Mouse (Mus musculus) 3134 (cell line): Measurements from ENCODE around the gene Cercam.
A peak's percentile ranks its signal among the peaks of the same experiment; 100 is the strongest.
"Not testable (repeated sequence)": the region's sequence is repeated elsewhere in the genome, so short reads cannot be mapped to it uniquely, and the experiment has no call there.

ENCODE experiments used
- DNase-seq: peaks from one replicate; pipeline ENCODE4 v3.0.0-alpha.2; 2011; ENCODE audit warnings: low spot score; ENCODE audit not compliant: insufficient read length; ENCODE audit errors: extremely low read depth

Cercam gene

DNA sequence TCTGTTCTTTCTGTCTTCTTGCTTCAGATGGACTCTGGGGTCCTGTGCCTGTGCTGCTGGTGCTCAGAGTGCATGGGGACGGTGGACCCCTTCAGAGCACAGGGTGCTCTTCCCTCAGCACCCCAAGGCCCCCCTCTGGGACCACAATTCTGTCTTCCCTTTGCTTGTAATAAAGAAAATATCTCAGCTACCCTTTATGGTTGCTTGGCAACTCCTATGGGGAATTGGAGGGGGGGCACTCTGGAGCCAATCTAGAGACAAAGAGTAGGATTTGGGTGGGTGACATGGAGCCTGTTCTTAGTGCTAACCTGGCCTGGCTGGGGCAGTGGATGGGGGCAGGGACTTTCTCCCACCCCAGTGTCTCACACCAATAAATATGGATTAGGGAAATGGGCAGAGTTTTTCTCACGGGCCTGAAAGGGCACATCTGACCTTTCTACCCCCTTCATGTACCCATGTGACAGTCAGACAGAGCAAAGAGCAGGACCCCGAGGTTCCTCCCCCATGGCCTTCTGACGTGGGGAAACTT lies 15.9 kb upstream of the Cercam start:
- no peak for DNase-seq

DNA sequence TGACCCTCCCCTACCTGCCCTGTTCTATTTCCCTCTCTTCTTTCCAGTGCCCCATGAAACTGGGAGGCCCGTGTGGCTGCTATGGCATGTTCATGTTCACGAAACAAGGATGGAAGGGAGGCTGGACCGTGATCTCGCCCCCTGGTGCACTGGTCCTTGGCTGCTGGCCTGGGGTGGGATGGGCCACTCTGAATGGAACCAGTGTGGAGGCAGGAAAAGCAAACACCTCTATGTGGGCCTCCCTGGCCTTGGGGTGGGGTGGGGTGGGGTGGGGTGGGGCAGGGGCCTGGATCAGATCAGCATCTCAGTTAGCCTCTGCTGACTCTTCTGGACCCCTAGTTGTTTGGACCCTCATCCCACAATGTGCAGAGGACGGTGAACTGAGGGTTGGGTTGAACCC lies 15.2 kb upstream of the Cercam start:
- DNase-seq: no peak

DNA sequence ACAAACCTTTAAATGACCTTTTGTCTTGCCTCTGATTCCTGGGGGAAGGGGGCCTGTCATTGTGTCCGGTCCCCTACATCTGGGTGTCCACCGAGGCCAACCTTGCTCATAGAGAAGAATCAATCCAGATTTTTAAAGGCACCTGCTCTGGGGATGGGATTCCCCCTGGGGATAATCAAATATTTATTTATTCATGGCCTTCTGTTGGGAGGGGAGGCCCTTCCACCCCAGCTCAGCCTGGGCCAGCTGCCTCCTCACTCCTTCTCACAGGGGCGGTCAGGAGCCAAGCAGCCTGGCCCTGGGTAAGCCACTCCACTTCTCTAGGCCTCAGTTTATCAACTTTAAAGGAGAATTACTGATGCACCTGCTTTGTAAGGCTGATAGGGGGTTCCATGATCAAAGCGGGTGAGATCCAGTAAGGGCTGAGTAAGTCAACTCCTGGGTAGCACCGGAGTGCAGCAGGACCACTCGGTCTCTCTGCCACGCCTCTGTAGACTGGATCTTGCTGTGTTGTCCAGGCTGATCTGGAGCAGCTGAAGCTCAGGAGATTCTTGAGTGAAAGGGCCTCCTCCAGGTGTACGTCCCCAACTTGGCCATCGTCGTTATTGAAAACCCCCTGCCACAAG lies 13.3 kb upstream of the Cercam start:
- DNase-seq: no peak

DNA sequence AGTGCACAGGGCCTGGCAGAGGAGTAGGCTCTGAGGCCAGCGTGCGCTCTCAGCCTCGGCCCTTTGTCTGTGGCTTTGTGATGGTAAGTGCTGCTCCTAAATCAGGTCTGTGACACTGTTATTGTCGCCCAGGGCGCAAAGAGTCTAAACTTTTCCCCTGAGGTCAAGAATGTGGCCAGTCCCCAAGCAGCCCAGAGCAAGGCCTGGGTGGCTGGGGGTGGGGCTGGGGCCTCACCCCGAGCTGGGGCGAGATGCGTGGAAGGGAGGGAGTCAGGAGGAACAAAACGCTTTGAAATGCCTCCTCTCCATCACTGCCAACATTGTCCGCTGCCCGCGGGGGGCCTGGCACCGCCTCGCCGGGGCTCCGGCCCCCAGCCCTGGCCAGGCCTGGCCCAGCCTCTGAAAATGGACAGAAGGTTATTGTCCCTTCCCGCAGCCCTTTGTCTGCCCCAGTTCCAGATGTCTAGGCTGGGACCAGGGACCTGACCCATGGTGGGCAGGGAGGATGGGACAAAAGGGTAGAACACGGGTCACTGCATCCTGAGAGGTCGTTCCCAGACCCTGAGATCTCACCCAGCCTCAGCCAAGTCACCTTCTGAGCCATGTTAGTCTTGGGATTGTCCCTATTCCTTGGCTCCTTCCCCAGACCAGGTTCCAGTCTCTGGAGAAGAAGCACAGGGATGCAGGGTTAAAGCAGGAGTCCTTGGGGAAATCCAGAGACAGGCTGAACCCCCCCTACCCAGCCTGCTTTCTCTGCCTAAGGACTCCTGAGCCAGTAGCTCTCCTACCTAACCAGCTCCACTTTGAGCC lies 12.3 kb upstream of the Cercam start:
- DNase-seq: no peak

DNA sequence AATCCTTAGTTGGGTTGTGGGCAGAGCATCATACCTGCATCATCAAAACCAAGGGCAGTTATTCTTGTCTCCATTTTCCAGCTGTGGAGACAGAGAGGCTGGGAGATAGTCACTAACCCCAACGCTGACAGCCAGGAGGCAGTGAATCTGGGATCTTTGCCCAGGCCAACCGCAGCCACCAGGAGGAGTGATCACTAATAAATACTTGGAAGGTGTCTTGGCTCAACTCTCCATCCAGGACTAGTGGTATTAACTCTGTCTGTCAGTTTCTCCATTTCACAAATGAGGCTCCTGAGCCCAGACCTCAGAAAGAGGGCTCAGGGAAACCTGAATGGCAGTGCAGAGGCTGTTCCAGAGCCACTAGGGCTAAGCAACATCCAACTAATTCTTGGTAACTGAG lies 11.6 kb upstream of the Cercam start:
- DNase-seq: peak; percentile 57

DNA sequence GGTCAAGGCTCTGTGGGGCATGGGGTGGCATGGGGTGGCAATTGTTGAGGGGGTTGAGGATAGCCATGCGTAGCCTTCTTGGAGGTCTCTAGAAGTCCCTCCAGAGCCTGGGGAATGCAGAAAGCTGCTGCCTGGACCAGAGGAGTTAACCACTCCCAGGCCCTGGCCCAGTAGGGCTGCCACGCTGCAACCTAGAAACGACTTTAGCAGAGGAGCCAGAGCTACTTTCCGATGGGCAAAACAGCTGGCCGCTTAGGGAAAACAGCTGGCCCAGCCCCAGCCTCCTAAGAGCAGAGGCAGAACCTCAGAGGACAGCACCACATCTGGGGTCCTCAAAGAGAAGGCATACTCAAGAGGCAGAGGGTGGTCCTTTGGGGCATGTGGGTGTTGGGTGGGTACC lies 11.0 kb upstream of the Cercam start:
- no peak for DNase-seq

DNA sequence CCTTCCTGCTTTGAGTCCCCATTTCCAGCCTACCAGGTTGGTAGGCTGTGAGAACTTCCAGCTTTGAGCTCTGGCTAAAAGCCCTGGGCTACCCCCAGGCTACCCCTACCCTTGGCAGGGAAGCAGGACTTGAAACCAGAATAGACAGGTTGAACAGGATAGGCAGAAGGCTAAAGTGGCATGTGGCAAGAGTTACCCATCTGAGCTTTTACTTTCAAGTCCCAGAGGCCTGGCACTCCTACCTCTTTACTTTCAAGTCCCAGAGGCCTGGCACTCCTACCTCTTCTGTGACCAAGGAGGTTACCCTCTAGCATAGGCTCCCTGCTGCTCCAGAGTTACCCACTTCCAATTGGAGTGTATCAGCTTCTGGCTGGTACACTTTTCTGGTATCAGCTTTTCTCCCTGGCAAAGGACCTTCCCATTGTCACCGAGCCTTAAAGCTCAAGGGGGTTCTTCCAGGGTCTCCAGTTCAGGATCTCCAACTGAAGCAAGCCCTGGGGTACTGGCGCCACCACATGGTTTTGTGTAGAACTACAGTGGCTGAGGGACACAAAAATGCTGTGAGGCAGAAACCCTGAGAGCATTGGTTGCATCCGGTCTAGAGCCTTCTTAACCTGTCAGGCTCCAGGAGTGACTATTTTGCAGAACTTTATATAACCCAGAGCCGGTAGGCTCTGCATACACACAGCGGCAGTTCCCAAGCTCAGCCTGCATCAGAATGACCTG lies 10.1 kb upstream of the Cercam start:
- DNase-seq: no peak

DNA sequence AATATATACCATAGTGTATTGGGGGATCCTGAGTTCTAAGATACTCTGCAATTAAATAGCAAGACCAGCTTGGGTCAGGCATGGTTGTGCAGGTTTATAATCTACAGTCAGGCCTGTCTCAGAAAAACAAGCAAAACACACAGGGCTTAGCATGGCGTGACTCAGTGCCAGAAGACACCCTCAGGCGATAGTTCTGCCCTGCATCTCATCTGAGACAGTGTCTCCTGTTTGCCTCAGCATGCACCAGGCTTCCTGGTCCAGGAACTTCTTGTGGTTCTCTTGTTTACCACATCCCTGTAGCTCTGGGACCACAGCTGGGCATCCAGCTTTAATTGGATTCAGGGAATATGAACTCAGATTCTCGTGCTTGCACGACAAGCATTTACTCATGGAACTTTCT lies 3.8 kb upstream of the Cercam start:
- DNase-seq: peak; percentile 56

DNA sequence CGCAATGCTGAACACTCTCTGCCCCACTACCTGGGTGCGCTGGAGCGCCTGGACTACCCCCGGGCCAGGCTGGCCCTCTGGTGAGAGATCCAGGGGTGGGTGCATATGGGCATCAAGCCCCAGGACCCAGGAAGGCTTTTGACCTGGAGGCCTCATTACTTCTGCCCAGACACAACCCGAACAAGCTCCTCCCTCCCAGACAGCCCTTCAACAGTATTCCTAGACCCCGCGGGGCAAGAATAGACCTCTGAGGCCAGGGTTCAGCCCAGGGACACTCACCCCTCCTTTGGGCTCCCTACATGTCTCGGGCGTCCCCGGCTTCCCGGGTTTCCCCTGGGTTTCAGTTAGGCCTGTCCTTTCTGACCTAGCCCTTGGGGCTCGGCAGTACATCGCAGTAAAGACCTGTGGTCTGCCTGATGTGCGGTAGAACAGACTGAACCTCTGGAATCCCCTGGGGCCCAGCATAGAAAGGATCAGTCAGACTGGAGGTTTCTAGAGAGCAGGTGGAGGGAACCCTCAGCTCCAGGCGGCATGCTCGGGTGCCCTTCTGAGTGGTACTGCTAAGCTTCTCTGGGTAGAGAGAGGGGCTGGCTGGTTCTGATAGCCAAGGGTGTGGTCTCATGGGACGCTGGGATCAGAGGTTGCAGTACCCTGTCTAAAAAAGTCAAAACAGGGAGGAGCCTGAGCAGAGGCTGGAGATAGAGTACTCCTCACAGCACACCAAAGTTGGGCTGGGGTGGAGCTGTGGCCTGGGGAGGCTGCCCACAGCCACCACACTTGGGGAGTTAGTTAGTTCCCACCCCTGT lies 885 bp downstream of the Cercam start:
- no peak for DNase-seq

DNA sequence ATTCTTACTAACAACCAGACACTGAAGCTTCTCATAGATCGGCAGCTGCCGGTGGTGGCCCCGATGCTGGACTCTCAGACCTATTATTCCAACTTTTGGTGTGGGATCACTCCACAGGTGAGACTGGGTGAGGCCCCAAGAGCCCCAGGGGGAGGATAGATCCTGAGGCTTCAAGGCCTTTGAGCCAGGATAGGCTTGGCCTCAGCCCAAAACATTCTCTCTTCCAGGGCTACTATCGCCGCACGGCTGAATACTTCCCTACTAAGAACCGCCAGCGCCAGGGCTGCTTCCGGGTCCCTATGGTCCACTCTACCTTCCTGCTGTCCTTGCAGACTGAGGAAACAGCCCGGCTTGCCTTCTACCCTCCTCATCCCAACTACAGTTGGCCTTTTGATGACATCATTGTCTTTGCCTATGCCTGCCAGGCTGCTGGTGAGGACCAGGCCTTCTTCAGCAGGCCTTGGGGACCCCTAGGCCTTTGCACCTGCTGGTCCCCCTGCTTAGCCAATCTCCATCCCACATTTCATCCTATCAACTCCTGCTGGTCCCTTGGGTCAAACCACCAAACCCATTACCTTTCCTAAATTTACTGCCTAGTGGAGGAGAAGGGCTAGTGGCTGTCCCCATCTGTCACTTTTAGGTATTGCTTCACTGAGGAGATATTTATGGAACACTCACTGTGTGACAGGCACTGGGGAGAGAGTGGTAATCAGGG lies 3.8 kb downstream of the Cercam start:
- no peak for DNase-seq

DNA sequence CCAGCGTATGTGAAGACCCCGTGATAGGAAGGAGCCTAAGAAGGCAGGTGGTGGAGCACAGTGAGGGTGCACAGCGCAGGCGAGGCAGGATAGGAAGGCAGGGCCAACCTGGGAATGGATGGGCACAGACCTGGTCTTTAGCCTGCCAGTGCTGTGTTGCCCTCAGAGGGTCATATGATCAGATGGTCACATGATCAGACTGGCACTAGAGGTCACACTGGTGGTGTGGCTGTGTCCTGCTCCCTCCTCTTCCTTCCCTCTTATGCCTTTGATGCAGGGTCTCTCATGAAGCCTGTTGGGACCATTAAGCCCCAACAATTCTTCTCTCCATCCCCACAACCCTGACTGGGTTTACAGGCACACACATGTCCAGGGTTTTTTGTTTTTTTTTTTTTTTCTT lies 4.8 kb downstream of the Cercam start:
- DNase-seq: no peak

DNA sequence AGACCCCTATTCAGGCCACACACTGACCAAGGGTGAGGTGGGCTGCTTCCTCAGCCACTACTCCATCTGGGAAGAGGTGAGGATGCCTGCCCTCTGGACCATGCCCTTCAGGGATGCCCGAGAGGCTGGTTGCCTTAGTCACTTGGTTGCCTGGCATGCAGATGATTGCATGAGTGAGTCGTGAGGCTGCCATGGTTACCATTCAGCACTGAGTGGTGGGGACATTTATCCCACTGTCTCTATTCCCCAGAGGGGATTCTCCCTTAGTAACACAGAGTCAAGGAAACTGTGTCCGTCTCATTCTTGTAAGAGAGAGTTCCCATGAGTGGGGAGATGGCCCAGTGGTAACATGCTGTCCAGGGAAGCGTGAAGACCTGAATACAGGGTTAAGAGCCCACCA lies 9.1 kb downstream of the Cercam start:
- no peak for DNase-seq

DNA sequence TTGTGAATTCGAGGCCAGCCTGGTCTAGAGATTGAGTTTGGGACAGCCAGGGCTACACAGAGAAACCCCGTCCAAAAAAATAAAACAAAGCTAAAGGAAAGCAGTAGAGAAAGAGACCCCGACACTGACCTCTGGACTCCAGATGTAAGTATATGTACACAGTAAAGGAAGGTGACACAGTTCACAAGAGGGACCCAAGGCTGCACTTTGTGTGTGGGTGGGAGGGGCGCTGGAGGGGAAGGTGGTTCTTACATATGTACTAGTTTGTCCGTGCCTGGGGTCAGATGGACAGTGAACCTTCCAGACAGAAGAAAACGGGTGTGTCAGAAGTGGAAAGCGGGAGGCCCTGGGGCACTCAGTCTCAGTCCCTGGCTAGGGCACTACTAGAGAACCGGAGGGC lies 10.2 kb downstream of the Cercam start:
- DNase-seq: no peak

DNA sequence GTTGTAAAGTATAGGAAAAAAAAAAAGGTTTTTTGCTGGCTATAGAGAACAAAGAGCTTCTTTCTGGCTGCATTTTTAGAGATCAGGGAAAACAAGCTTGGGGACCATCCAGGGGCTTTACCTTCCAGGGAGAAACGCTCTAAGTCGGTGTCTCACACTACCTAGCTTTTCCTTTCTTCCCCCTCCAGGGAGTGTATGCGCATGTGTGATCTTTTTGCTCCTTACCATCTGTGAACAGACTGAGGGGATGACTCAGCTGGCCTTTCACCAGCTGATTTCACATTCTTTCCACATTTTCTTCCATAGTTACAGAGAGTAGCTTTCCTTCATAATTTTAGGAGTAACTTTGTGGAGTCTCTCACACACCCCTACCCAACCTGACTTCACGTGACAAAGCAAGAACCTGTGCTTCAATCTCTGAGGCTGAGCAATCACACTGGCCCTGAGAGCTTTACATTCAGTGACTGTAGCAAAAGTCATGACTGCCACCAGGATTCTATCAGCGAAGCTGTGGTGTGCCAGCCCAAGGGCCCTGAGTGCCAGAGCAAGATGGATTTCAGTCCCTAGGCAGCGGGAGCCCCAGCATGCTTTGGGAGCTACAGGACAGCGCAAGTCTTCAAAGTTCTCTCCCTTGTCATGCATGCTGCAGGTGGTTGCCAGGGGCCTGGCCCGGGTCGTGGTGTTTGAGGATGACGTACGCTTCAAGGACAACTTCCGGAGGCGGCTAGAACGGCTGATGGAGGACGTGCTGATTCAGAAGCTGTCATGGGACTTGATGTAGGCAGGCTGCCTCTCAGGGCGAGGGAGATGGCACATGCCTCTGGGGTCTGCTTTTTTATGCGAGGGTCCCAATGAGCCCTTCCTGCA lies 11.2 kb downstream of the Cercam start:
- peak; percentile 39 for DNase-seq

DNA sequence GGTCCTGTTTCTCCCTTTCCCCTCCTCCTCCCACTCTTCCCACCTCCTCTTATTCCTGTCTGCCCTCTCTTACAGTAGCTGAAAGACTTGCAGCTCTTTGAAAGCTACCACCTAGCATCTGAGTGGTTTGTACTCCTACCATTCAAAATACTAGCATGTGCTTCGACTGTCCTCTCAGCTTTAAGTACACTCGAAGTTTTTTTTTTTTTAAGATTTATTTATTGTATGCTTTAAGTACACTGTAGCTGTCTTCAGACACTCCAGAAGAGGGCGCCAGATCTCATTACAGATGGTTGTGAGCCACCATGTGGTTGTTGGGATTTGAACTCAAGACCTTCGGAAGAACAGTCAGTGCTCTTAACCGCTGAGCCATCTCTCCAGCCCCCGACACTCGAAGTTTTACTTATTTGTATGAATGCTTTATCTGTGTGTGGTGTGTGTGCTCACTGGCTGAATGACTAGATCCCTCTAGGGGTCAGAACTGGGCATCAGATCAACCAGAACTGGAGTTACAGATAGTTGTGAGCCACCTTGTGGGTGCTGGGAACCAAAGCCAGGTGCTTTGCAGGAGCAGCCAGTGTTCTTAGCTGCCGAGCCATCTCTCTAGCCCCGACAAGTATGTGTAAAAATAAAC lies 17.8 kb downstream of the Cercam start:
- not testable (repeated sequence) for DNase-seq

DNA sequence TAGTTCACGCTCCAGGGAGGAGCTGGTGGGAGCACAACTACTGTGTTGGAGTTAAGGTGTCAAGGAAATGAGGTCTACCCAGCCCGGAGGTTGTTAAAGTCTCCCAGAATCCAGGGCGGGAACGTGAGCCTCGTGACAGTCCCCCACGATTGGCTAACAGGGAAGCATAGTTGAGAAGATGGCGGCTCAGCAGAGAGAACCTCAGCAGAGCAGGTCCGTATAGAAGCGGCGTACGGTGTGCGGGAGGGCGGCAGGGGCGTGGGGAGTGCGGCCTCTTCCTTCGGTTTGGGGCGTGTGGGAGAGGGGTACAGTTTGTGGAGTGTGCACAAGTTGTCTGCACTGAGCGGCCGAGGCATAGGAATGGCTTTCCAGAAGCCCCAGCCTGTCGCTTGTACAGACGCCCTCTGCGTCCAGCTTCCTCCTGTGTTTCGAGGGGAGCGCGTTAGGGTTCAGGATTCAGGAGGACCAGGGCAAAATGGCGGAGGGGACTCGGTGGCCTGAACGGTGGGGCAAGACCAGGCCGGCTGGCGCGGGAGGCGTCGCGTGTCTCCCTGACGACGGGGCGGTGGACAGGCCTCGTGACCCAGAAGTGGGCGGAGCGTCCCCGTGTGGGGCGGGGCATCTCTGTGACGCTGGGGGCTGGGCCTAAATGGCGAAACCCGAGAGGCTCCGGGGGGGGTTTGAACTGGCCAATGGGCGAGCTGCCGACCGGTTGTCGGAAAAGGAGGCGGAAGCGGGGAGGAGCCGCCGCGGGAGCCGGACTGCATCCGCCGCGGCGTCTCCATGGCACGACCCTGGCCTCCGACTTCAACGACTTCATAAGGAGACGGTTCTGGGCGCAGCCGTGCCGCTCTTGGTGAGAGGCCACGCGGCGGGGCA lies 20.3 kb downstream of the Cercam start, which contains the start of gene Odf2:
Gene Odf2 (plus strand): TSS at position 156 of the 879 bp plus-strand sequence.
- peak; percentile 83 for DNase-seq

DNA sequence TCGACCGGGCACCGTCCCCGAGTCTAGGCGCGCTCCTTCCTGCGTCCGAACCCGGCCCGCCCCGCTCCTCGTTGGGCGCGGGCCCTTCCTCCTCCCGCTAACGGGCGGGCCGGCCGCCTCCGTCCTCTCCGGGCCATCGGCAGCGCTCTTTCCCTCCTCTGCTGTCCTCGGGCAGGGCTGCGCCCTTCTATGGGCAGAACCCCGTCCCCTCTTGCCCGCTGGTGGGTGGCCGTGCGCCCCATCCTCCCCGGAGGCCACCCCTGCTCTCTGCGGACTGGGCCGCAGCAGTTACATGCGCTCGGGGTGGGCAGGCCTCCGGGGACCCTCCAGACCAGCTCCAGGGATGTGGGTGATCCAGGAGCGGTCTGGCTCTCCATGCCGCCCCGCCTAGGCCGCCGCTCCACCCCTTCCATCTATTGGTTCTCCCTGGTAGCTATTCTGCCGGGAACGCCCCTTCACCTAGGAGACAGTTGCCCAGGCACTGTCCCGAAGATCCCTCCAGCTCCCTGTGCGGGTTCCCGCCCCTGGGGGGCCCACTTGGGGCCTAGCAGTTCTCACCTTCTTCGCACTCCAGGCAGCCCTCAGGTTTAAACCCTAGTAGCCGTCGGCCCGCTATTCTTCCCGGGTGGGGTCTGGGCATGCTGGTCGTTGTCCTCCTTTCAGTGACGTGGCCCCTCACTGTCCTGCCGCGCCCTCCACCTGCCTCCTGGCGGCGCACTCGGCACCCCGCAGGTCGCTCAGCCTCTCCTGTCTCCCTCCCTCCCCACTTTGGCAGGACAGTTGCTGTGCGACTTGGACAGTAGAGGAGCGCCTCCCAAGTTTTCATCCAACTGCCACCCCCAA lies 21.2 kb downstream of the Cercam start:
- DNase-seq: peak; percentile 88
